Mouse (Mus musculus) neural tube, embryonic 14.5 days (tissue): ENCODE data around the gene Dmbt1. TPM values are rescaled to one million over a fixed set of nuclear protein-coding genes. Genes with fewer than 3 reads are reported as not detected.

Experiments
- ATAC-seq: fragments of 200-750 bp; cut with Nextera tagmentation; 2 replicates; pipeline ENCODE4 v1.8.0; 2017; ENCODE audit warnings: low read depth, mild to moderate bottlenecking, moderate TSS enrichment, moderate library complexity
- H3K27ac ChIP-seq: fragments of 300-500 bp; sonication (generic); 2 replicates; pipeline ENCODE4 v1.5.1; 2014; ENCODE audit warnings: low read depth, mild to moderate bottlenecking, control low read depth, low read length, moderate library complexity, mixed read lengths
- H3K27me3 ChIP-seq: fragments of 300-500 bp; sonication (generic); 2 replicates; pipeline ENCODE4 v1.6.1; 2014; ENCODE audit warnings: low read length; ENCODE audit not compliant: control insufficient read depth, insufficient read depth
- H3K36me3 ChIP-seq: fragments of 300-500 bp; sonication (generic); 2 replicates; pipeline ENCODE4 v1.6.1; 2014; ENCODE audit warnings: low read length, mixed read lengths; ENCODE audit not compliant: control insufficient read depth, insufficient read depth
- H3K4me1 ChIP-seq: fragments of 300-500 bp; sonication (generic); 2 replicates; pipeline ENCODE4 v1.6.1; 2014; ENCODE audit warnings: low read length; ENCODE audit not compliant: control insufficient read depth, insufficient read depth
- H3K4me2 ChIP-seq: fragments of 300-500 bp; sonication (generic); 2 replicates; pipeline ENCODE4 v1.6.1; 2014; ENCODE audit warnings: mild to moderate bottlenecking, low read depth, low read length, control low read depth
- H3K4me3 ChIP-seq: fragments of 300-500 bp; sonication (generic); 2 replicates; pipeline ENCODE4 v1.5.1; 2014; ENCODE audit warnings: low read depth, low read length, control low read depth, mixed read lengths
- H3K9ac ChIP-seq: fragments of 300-500 bp; sonication (generic); replicated peaks from 2 replicates; pipeline ENCODE4 v1.6.1; 2014; ENCODE audit warnings: low read depth, mild to moderate bottlenecking, control low read depth, low read length, mixed read lengths
- H3K9me3 ChIP-seq: fragments of 300-500 bp; sonication (generic); 2 replicates; pipeline ENCODE4 v1.6.1; 2016; ENCODE audit warnings: low read length; ENCODE audit not compliant: control insufficient read depth
- WGBS: fragments of 180-500 bp; shearing (Covaris S2); extraction: QIAGEN DNeasy Blood & Tissue Kit; methylation state at CpG from one replicate; pipeline ENCODE4 v1.1.7; 2014; 5-methylcytosine and 5-hydroxymethylcytosine counted together
- polyA plus RNA-seq: library from polyadenylated mRNA; unstranded; fragments of >200 nt; fragmentation: Nextera tagmentation; extraction: Ambion mirVana; gene quantifications from 2 replicates; pipeline ENCODE4 v1.2.1, GENCODE M21; 2014

The Dmbt1 gene
- polyA plus RNA-seq = not detected in 2 replicates

GRCm38 (mm10) chr7:131031755-131032154, at the start of gene Dmbt1:
Dmbt1 (plus strand) TSS chr7:131032053.
- Histone ChIP-seq H3K9ac (no peak within 1 kb of the TSS), H3K9me3 (no peaks in the 10 kb centered on the region), H3K4me3 (no peak within 1 kb of the TSS), H3K4me2 (no peak within 1 kb of the TSS), H3K27ac (no peak within 1 kb of the TSS), H3K4me1 (no peaks in the 10 kb centered on the region), H3K27me3 (no peaks in the 10 kb centered on the region), H3K36me3 (no peaks in the 10 kb centered on the region)
- no peak for ATAC-seq
- 80% methylated on average over 5 of the region's 5 CpGs for WGBS

- Histone ChIP-seq H3K9ac (no peak overlapping the region), H3K27me3 (no peaks in the 10 kb centered on the region), H3K27ac (no peak overlapping the region), H3K4me1 (no peaks in the 10 kb centered on the region), H3K4me3 (no peak overlapping the region), H3K4me2 (no peak overlapping the region), H3K36me3 (no peaks in the 10 kb centered on the region), H3K9me3 (no peaks in the 10 kb centered on the region)
- ATAC-seq = no peak
- 52% methylated on average over 4 of the region's 4 CpGs for WGBS
Measured at GRCm38 (mm10) chr7:130982371-130982770, 49.5 kb upstream of the Dmbt1 start.

- no peak overlapping the region for H3K9ac ChIP-seq
- no peak overlapping the region for H3K27ac ChIP-seq
- no peak overlapping the region for H3K4me3 ChIP-seq
- ATAC-seq = no peak
- H3K36me3 ChIP-seq = no peaks in the 10 kb centered on the region
- no peaks in the 10 kb centered on the region for H3K9me3 ChIP-seq
- no peak overlapping the region for H3K4me2 ChIP-seq
- H3K27me3 ChIP-seq = no peaks in the 10 kb centered on the region
- 76% methylated on average over 3 of the region's 3 CpGs for WGBS
- no peaks in the 10 kb centered on the region for H3K4me1 ChIP-seq
Measured at GRCm38 (mm10) chr7:130982881-130983280, 49.0 kb upstream of the Dmbt1 start.

- Histone ChIP-seq H3K4me2 (no peak overlapping the region), H3K27me3 (no peaks in the 10 kb centered on the region), H3K27ac (no peak overlapping the region), H3K4me3 (no peak overlapping the region), H3K9ac (no peak overlapping the region), H3K9me3 (no peaks in the 10 kb centered on the region), H3K4me1 (no peaks in the 10 kb centered on the region), H3K36me3 (no peaks in the 10 kb centered on the region)
- ATAC-seq = no peak
- 79% methylated on average over 7 of the region's 7 CpGs for WGBS
Measured at GRCm38 (mm10) chr7:130984294-130984693, 47.6 kb upstream of the Dmbt1 start.

- H3K9me3 ChIP-seq = no peaks in the 10 kb centered on the region
- H3K36me3 ChIP-seq = no peaks in the 10 kb centered on the region
- no peaks in the 10 kb centered on the region for H3K4me1 ChIP-seq
- 91% methylated on average over 12 of the region's 12 CpGs for WGBS
- no peak overlapping the region for H3K4me3 ChIP-seq
- ATAC-seq = no peak
- H3K27ac ChIP-seq = no peak overlapping the region
- no peaks in the 10 kb centered on the region for H3K27me3 ChIP-seq
- H3K4me2 ChIP-seq = no peak overlapping the region
- no peak overlapping the region for H3K9ac ChIP-seq
Measured at GRCm38 (mm10) chr7:130985193-130985592, 46.7 kb upstream of the Dmbt1 start.

- WGBS = 83% methylated on average over 3 of the region's 3 CpGs
- Histone ChIP-seq H3K27ac (no peak overlapping the region), H3K4me2 (no peak overlapping the region), H3K9ac (no peak overlapping the region), H3K4me1 (no peaks in the 10 kb centered on the region), H3K36me3 (no peaks in the 10 kb centered on the region), H3K27me3 (no peaks in the 10 kb centered on the region), H3K4me3 (no peak overlapping the region), H3K9me3 (no peaks in the 10 kb centered on the region)
- no peak for ATAC-seq
Measured at GRCm38 (mm10) chr7:130985716-130986115, 46.1 kb upstream of the Dmbt1 start.

- WGBS = 76% methylated on average over 5 of the region's 5 CpGs
- Histone ChIP-seq H3K27me3 (no peaks in the 10 kb centered on the region), H3K4me2 (no peak overlapping the region), H3K9ac (no peak overlapping the region), H3K27ac (no peak overlapping the region), H3K4me1 (no peaks in the 10 kb centered on the region), H3K9me3 (no peaks in the 10 kb centered on the region), H3K4me3 (no peak overlapping the region), H3K36me3 (no peaks in the 10 kb centered on the region)
- ATAC-seq = no peak
Measured at GRCm38 (mm10) chr7:130988146-130988545, 43.7 kb upstream of the Dmbt1 start.

- 44% methylated on average over 3 of the region's 3 CpGs for WGBS
- Histone ChIP-seq H3K36me3 (no peaks in the 10 kb centered on the region), H3K27ac (no peak overlapping the region), H3K9ac (no peak overlapping the region), H3K4me2 (no peak overlapping the region), H3K4me3 (no peak overlapping the region), H3K4me1 (no peaks in the 10 kb centered on the region), H3K9me3 (no peaks in the 10 kb centered on the region), H3K27me3 (no peaks in the 10 kb centered on the region)
- ATAC-seq = no peak
Measured at GRCm38 (mm10) chr7:130989371-130989770, 42.5 kb upstream of the Dmbt1 start.

- no peak overlapping the region for H3K4me2 ChIP-seq
- H3K4me3 ChIP-seq = no peak overlapping the region
- H3K4me1 ChIP-seq = no peaks in the 10 kb centered on the region
- no peak for ATAC-seq
- no peak overlapping the region for H3K9ac ChIP-seq
- no peaks in the 10 kb centered on the region for H3K36me3 ChIP-seq
- no peak overlapping the region for H3K27ac ChIP-seq
- no peaks in the 10 kb centered on the region for H3K9me3 ChIP-seq
- 85% methylated on average over 13 of the region's 13 CpGs for WGBS
- H3K27me3 ChIP-seq = no peaks in the 10 kb centered on the region
Measured at GRCm38 (mm10) chr7:130991174-130991789, 40.6 kb upstream of the Dmbt1 start.
